Comparison of ENCODE assay signal across 22 mouse cellular contexts in genomic region chr10:72573991-72574652, GRCm38 (mm10).
A peak's percentile ranks its signal among the peaks of the same experiment; 100 is the strongest.
DNase-seq lines count a peak whose midpoint lies in the region; ATAC-seq and TF ChIP-seq lines count a peak whose summit lies in the region.
"Had no signal": no experiment of that assay in that cellular context is flagged by ENCODE, and none has a peak within 500 bp of the region (broad histone marks: within the 10 kb centered on the region; RNA-seq: fewer than 3 reads in every experiment).

No protein-coding gene starts in this region.

- no peaks in the 10 kb centered on the region for H3K36me3 ChIP-seq in hindbrain, embryonic 11.5 days (ENCODE audit: control insufficient read depth, insufficient read depth, low read length)
- H3K36me3 ChIP-seq in hindbrain, postnatal 0 days (ENCODE audit: insufficient read depth, low read length), result no peaks in the 10 kb centered on the region
- no peaks in the 10 kb centered on the region for H3K36me3 ChIP-seq in midbrain, postnatal 0 days (ENCODE audit: insufficient read depth, low read length)
- no peaks in the 10 kb centered on the region for H3K36me3 ChIP-seq in midbrain, embryonic 16.5 days (ENCODE audit: control insufficient read depth, insufficient read depth, low read length)
- no peaks in the 10 kb centered on the region for H3K36me3 ChIP-seq in hindbrain, embryonic 15.5 days
- H3K36me3 ChIP-seq: embryonic facial prominence, embryonic 10.5 days; forebrain, embryonic 10.5 days; limb, embryonic 10.5 days had no signal

- ATAC-seq in hindbrain, embryonic 11.5 days (ENCODE audit: low FRiP score), result peak; percentile 81
- no peak for ATAC-seq in hindbrain, postnatal 0 days
- ATAC-seq in midbrain, postnatal 0 days (ENCODE audit: low FRiP score), result no peak
- ATAC-seq in midbrain, embryonic 16.5 days, result no peak; the same call in 1 of the 2 replicates
- ATAC-seq in hindbrain, embryonic 15.5 days (ENCODE audit: low FRiP score, low read depth), result 0 out of 2 replicates have a peak, but pooled peaks have one; percentile 51
- ATAC-seq: activated CD4-positive, CD25-positive, alpha-beta regulatory T cell, adult 4 months; intestine, embryonic 16.5 days had no signal

- H3K4me3 ChIP-seq in hindbrain, embryonic 11.5 days (ENCODE audit: low read depth, low read length), result no peak overlapping the region
- no peak overlapping the region for H3K4me3 ChIP-seq in hindbrain, postnatal 0 days (ENCODE audit: low read length)
- no peak overlapping the region for H3K4me3 ChIP-seq in midbrain, postnatal 0 days (ENCODE audit: low read depth, low read length)
- no peak overlapping the region for H3K4me3 ChIP-seq in midbrain, embryonic 16.5 days (ENCODE audit: low read depth, low read length)
- no peak overlapping the region for H3K4me3 ChIP-seq in hindbrain, embryonic 15.5 days
- H3K4me3 ChIP-seq: embryonic facial prominence, embryonic 10.5 days; forebrain, embryonic 10.5 days; layer of hippocampus, adult 2 months; limb, embryonic 10.5 days had no signal

- no peaks in the 10 kb centered on the region for H3K9me3 ChIP-seq in hindbrain, embryonic 11.5 days (ENCODE audit: control insufficient read depth, low read length)
- no peaks in the 10 kb centered on the region for H3K9me3 ChIP-seq in hindbrain, postnatal 0 days (ENCODE audit: low read length)
- H3K9me3 ChIP-seq in midbrain, postnatal 0 days (ENCODE audit: low read length), result no peaks in the 10 kb centered on the region
- H3K9me3 ChIP-seq in midbrain, embryonic 16.5 days (replicated peaks; ENCODE audit: control insufficient read depth, low read length, poor library complexity, severe bottlenecking), result no peaks in the 10 kb centered on the region
- no peaks in the 10 kb centered on the region for H3K9me3 ChIP-seq in hindbrain, embryonic 15.5 days
- H3K9me3 ChIP-seq: embryonic facial prominence, embryonic 10.5 days; forebrain, embryonic 10.5 days; limb, embryonic 10.5 days had no signal

- no peak for TF ChIP-seq CTCF in hindbrain, postnatal 0 days (IDR thresholded peaks at IDR 0.05; ENCODE audit: low read depth)
- TF ChIP-seq CTCF in midbrain, postnatal 0 days (IDR thresholded peaks at IDR 0.05), result no peak

- H3K9ac ChIP-seq in hindbrain, embryonic 11.5 days (ENCODE audit: low read depth, low read length), result no peak overlapping the region
- H3K9ac ChIP-seq in hindbrain, postnatal 0 days (replicated peaks; ENCODE audit: low read length), result no peak overlapping the region
- no peak overlapping the region for H3K9ac ChIP-seq in midbrain, postnatal 0 days (replicated peaks; ENCODE audit: low read length, poor library complexity, severe bottlenecking)
- H3K9ac ChIP-seq in midbrain, embryonic 16.5 days (ENCODE audit: low read depth, low read length), result no peak overlapping the region
- H3K9ac ChIP-seq in hindbrain, embryonic 15.5 days, result no peak overlapping the region

- H3K4me1 ChIP-seq in hindbrain, embryonic 11.5 days (replicated peaks; ENCODE audit: control insufficient read depth, insufficient read depth, low read length), result no peaks in the 10 kb centered on the region
- no peaks in the 10 kb centered on the region for H3K4me1 ChIP-seq in hindbrain, postnatal 0 days (ENCODE audit: insufficient read depth, low read length)
- H3K4me1 ChIP-seq in midbrain, postnatal 0 days (ENCODE audit: insufficient read depth, low read length), result no peaks in the 10 kb centered on the region
- no peaks in the 10 kb centered on the region for H3K4me1 ChIP-seq in midbrain, embryonic 16.5 days (ENCODE audit: control insufficient read depth, insufficient read depth, low read length)
- peaks cover 5% of the 10 kb centered on the region; the same call in 1 of the 2 replicates for H3K4me1 ChIP-seq in hindbrain, embryonic 15.5 days (replicated peaks)
- H3K4me1 ChIP-seq: embryonic facial prominence, embryonic 10.5 days; forebrain, embryonic 10.5 days had no signal

- 64% methylated on average over 9 of the region's 9 CpGs for WGBS in hindbrain, embryonic 11.5 days
- 35% methylated on average over 9 of the region's 9 CpGs for WGBS in hindbrain, postnatal 0 days
- WGBS in midbrain, postnatal 0 days, result 51% methylated on average over 9 of the region's 9 CpGs
- WGBS in midbrain, embryonic 16.5 days, result 57% methylated on average over 9 of the region's 9 CpGs
- WGBS in hindbrain, embryonic 15.5 days, result 28% methylated on average over 9 of the region's 9 CpGs

- DNase-seq in hindbrain, embryonic 11.5 days (ENCODE audit: low spot score), result peak; percentile 16
- no peak for DNase-seq in hindbrain, postnatal 0 days (ENCODE audit: low spot score)
- DNase-seq in midbrain, postnatal 0 days (ENCODE audit: low spot score), result peak; percentile 3
- no peak for DNase-seq in urinary bladder, postnatal 14 days (ENCODE audit: low spot score)
- DNase-seq in kidney, adult 11 months, result no peak
- DNase-seq: adrenal gland, postnatal 10 days; cerebellum, adult 9-10 months; kidney, postnatal 25 days; liver; lung, postnatal 4 days; right cerebral cortex, adult 18-20 months; right cerebral cortex, postnatal 4 days; thymus, postnatal 14 days had no signal

- no peak overlapping the region for H3K4me2 ChIP-seq in hindbrain, embryonic 11.5 days (replicated peaks; ENCODE audit: low read depth, low read length)
- no peak overlapping the region for H3K4me2 ChIP-seq in hindbrain, postnatal 0 days (ENCODE audit: low read depth, low read length)
- no peak overlapping the region for H3K4me2 ChIP-seq in midbrain, postnatal 0 days (ENCODE audit: low read depth, low read length, poor library complexity, severe bottlenecking)
- H3K4me2 ChIP-seq in midbrain, embryonic 16.5 days (ENCODE audit: low read length), result no peak overlapping the region
- no peak overlapping the region for H3K4me2 ChIP-seq in hindbrain, embryonic 15.5 days
- H3K4me2 ChIP-seq: heart, embryonic 11.5 days had no signal

- 0 out of 2 replicates have a peak overlapping the region, but pooled peaks have one; percentile 9 for H3K27ac ChIP-seq in hindbrain, embryonic 11.5 days (ENCODE audit: low read depth, low read length)
- no peak overlapping the region for H3K27ac ChIP-seq in hindbrain, postnatal 0 days
- H3K27ac ChIP-seq in midbrain, postnatal 0 days (ENCODE audit: low read depth, low read length), result no peak overlapping the region
- no peak overlapping the region for H3K27ac ChIP-seq in midbrain, embryonic 16.5 days (ENCODE audit: low read length)
- H3K27ac ChIP-seq in hindbrain, embryonic 15.5 days (replicated peaks), result no peak overlapping the region
- H3K27ac ChIP-seq: embryonic facial prominence, embryonic 10.5 days; forebrain, embryonic 10.5 days; layer of hippocampus, adult 2 months; limb, embryonic 10.5 days had no signal

- no peaks in the 10 kb centered on the region for H3K27me3 ChIP-seq in hindbrain, embryonic 11.5 days (ENCODE audit: control insufficient read depth, insufficient read depth, low read length)
- no peaks in the 10 kb centered on the region for H3K27me3 ChIP-seq in hindbrain, postnatal 0 days (ENCODE audit: insufficient read depth, low read length)
- no peaks in the 10 kb centered on the region for H3K27me3 ChIP-seq in midbrain, postnatal 0 days (ENCODE audit: insufficient read depth, low read length)
- no peaks in the 10 kb centered on the region for H3K27me3 ChIP-seq in midbrain, embryonic 16.5 days (ENCODE audit: control insufficient read depth, insufficient read depth, low read depth, low read length)
- H3K27me3 ChIP-seq in hindbrain, embryonic 15.5 days, result no peaks in the 10 kb centered on the region

Comparison
In these comparisons a context has a peak if more than half of its experiments do, and no peak if none do; other contexts are left out.
1. ATAC-seq: peak in hindbrain, embryonic 11.5 days (single experiment) and hindbrain, embryonic 15.5 days (single experiment); none in hindbrain, postnatal 0 days (single experiment), midbrain, postnatal 0 days (single experiment) and midbrain, embryonic 16.5 days (single experiment).
2. DNase-seq: peak in hindbrain, embryonic 11.5 days (single experiment) and midbrain, postnatal 0 days (single experiment); none in hindbrain, postnatal 0 days (single experiment), urinary bladder, postnatal 14 days (single experiment) and kidney, adult 11 months (single experiment).